Mouse (Mus musculus) naive thymus-derived CD4-positive, alpha-beta T cell, adult 2 months (primary cell): ENCODE measurements at regions not wholly inside any gene's neighbourhood (a gene's known extent, or its start where the extent isn't known, plus 50 kb on each side); places are given as distances from the start of the nearest gene placed in this dataset.

Source experiments
- DNase-seq: peaks from one replicate; pipeline ENCODE4 v3.0.0-alpha.2; 2011; ENCODE audit warnings: low read depth

GRCm38 (mm10) chr1:55888711-55889366 lies 483.1 kb downstream of the Plcl1 start:
- no peak for DNase-seq

- no peak for DNase-seq
Observed at GRCm38 (mm10) chr1:55890511-55891151, 484.9 kb downstream of the Plcl1 start.

- DNase-seq = no peak
Observed at GRCm38 (mm10) chr1:55891894-55892293, 486.2 kb downstream of the Plcl1 start.

- DNase-seq = no peak
Observed at GRCm38 (mm10) chr1:55897572-55897971, 491.9 kb downstream of the Plcl1 start.

- no peak for DNase-seq
Observed at GRCm38 (mm10) chr1:55898031-55898430, 492.3 kb downstream of the Plcl1 start.

GRCm38 (mm10) chr1:55900033-55900432 lies 494.3 kb downstream of the Plcl1 start:
- no peak for DNase-seq

- no peak for DNase-seq
Observed at GRCm38 (mm10) chr1:55903177-55903576, 497.5 kb downstream of the Plcl1 start.

GRCm38 (mm10) chr1:55904571-55904970 lies 498.9 kb downstream of the Plcl1 start:
- DNase-seq = no peak

- DNase-seq = no peak
Observed at GRCm38 (mm10) chr1:55905232-55905631, 499.5 kb downstream of the Plcl1 start.

GRCm38 (mm10) chr1:55910024-55910423 lies 504.3 kb downstream of the Plcl1 start:
- DNase-seq = no peak

GRCm38 (mm10) chr1:55914284-55914683 lies 508.6 kb downstream of the Plcl1 start:
- DNase-seq = no peak

GRCm38 (mm10) chr1:55915940-55916339 lies 510.2 kb downstream of the Plcl1 start:
- no peak for DNase-seq

- DNase-seq = no peak
Observed at GRCm38 (mm10) chr1:55919516-55919915, 513.8 kb downstream of the Plcl1 start.

GRCm38 (mm10) chr1:55946786-55947549 lies 541.2 kb downstream of the Plcl1 start:
- no peak for DNase-seq

- DNase-seq = no peak
Observed at GRCm38 (mm10) chr1:55947618-55948283, 542.0 kb downstream of the Plcl1 start.

GRCm38 (mm10) chr1:55949606-55950005 lies 543.9 kb downstream of the Plcl1 start:
- DNase-seq = no peak

- DNase-seq = no peak
Observed at GRCm38 (mm10) chr1:55957804-55958445, 552.2 kb downstream of the Plcl1 start.

- peak; percentile 1 for DNase-seq
Observed at GRCm38 (mm10) chr1:55960291-55960690, 554.6 kb downstream of the Plcl1 start.

GRCm38 (mm10) chr1:55963867-55964266 lies 558.1 kb downstream of the Plcl1 start:
- DNase-seq = no peak

- no peak for DNase-seq
Observed at GRCm38 (mm10) chr1:55966273-55966672, 560.6 kb downstream of the Plcl1 start.

GRCm38 (mm10) chr1:55967869-55968268 lies 562.1 kb downstream of the Plcl1 start:
- no peak for DNase-seq

- DNase-seq = no peak
Observed at GRCm38 (mm10) chr1:55977796-55978195, 572.1 kb downstream of the Plcl1 start.
